Mouse (Mus musculus) spleen, adult 12 weeks (tissue): Measurements from ENCODE around the gene Olfr1163.
"Not testable (repeated sequence)": the region's sequence is repeated elsewhere in the genome, so short reads cannot be mapped to it uniquely, and the experiment has no call there.

ENCODE experiments used
- DNase-seq: peaks from one replicate; pipeline ENCODE4 v3.0.0; 2022; ENCODE audit warnings: low spot score

The Olfr1163 gene

GRCm38 (mm10) chr2:88071730-88072129 lies at the start of gene Olfr1163:
Olfr1163 (minus strand) TSS chr2:88071830.
- no peak for DNase-seq

GRCm38 (mm10) chr2:88093866-88094265 lies 22.2 kb upstream of the Olfr1163 start, which contains the start of gene Olfr1164:
Olfr1164 (minus strand) TSS chr2:88093966.
- no peak for DNase-seq

- DNase-seq: no peak
Measured at GRCm38 (mm10) chr2:88063587-88063986, 8.0 kb downstream of the Olfr1163 start.

GRCm38 (mm10) chr2:88051029-88051428 lies 20.6 kb downstream of the Olfr1163 start, which contains the start of gene Olfr1162:
Olfr1162 (minus strand) TSS chr2:88051129.
- DNase-seq: no peak

GRCm38 (mm10) chr2:88037599-88037998 lies 34.0 kb downstream of the Olfr1163 start, which contains the start of gene Olfr73:
Olfr73 (minus strand) TSS chr2:88037699.
- no peak for DNase-seq

GRCm38 (mm10) chr2:88022474-88022873 lies 49.2 kb downstream of the Olfr1163 start, which contains the start of gene Olfr1161:
Olfr1161 (plus strand) TSS chr2:88022774.
- DNase-seq: not testable (repeated sequence)
